Mouse (Mus musculus) lung, postnatal 0 days (tissue): ENCODE measurements around the gene Mplkip.

ENCODE experiments used
- CTCF ChIP-seq: IDR thresholded peaks from 2 replicates; pipeline ENCODE4 v1.5.1; 2016; ENCODE audit warnings: antibody characterized with exemption, mild to moderate bottlenecking
- EP300 ChIP-seq: IDR thresholded peaks from 2 replicates; pipeline ENCODE4 v1.6.1; 2016; ENCODE audit warnings: antibody characterized with exemption, mild to moderate bottlenecking, control low read depth

GRCm38 (mm10) chr13:17705188-17705826 lies 10.3 kb downstream of the Mplkip start:
- TF ChIP-seq EP300 (no peak), CTCF (no peak)
